Mouse (Mus musculus): ENCODE results near the gene Pdcl. TPM values are rescaled to one million over a fixed set of nuclear protein-coding genes. Genes with fewer than 3 reads are reported as not detected.
A peak's percentile ranks its signal among the peaks of the same experiment; 100 is the strongest.

Gene Pdcl
- total and polyA plus RNA-seq, 3 experiments: 30.4 to 45.8 TPM; not detected in 1

DNA sequence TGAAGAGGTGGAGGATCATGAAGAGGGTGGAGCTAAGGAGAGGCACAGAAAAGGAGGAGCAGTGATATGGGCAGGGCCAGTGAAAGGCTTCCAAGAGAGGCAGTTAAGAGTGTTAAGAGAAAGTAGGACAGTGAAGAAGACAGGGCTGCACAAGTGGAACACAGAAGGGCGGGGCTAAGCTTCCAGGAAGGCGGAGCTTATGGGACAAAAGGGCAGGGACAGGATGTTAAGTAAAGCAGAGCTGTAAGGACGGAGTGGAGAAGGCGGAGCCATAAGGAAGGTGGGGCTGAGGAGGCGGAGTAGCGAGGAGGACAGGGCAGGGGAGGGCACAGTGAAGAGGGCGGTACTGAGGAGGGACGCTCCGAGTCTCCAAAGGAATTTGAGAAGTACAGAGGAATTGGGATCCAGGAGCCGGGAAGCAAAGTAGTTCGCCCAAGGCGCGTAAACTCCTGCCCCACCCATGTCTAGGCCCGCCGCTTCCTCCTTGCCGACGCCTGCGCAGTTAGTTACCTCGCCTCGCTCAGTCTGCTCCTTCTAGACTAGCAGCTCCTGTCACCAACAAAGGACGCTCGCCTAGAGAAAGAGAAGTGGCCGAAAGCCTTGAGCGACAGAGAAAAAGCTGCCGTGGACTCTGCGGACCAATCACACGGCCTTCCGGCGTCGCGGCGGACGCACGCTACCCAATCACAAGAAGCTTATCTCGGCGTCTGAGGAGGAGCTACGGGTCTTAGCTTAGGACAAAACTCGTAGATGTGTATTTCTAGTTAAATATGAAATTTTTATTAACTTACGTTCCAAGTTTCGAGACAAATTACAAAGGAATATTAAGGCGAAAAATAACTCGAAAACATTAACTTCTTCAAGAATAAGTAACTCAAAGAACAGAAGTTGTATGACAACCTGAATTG lies at the start of gene Pdcl (continued):
- TF ChIP-seq JUND (IDR thresholded peaks at IDR 0.05; ENCODE audit: low read depth, low read length) (no peak), MEF2A (IDR thresholded peaks at IDR 0.05; ENCODE audit: extremely low read depth, insufficient replicate concordance, low read depth, low read length, poor library complexity, severe bottlenecking) (no peak), RCOR1 (IDR thresholded peaks at IDR 0.05; ENCODE audit: low read depth, low read length) (no peak), E2F4 (IDR thresholded peaks at IDR 0.05; ENCODE audit: borderline replicate concordance, low read depth, low read length) (no peak), CTCF (IDR thresholded peaks at IDR 0.05 in 2 of 3, conservative IDR thresholded peaks at IDR 0.05 in 1 of 3; ENCODE audit: control insufficient read depth in 1 of 3, insufficient read depth in 1 of 3, low read depth in 2 of 3, low read length in 3 of 3, poor library complexity in 1 of 3, severe bottlenecking in 1 of 3) (no peak)

DNA sequence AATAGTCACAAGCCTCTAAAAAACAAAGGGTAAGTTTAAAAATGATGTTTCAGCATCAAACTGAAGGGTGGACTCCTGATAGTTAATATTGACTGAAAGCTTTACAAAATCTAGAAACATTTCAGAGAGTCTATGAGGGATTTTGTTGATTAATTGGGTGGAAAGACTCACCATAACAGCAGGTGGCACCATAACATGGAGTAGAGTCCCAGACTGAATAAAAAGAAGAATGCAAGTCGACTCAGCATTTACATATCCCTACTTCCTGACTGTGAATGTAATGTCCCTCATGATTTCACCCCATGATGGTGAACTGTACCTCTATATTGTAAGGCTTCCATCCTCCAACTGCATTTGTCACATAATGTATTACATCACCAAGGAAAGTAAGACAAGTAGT lies 36.4 kb upstream of the Pdcl start:
- Histone ChIP-seq H3K27me3 (ENCODE audit: control insufficient read depth in 1 of 2, insufficient read depth in 2 of 2, low read length in 2 of 2) (no peaks in the 10 kb centered on the region), H3K27ac (ENCODE audit: control insufficient read depth, low read depth, low read length) (no peak overlapping the region), H3K36me3 (ENCODE audit: control insufficient read depth in 1 of 2, insufficient read depth in 2 of 2, low read length in 2 of 2) (peaks cover 0 to 20% of the 10 kb centered on the region in 2 experiments; a peak in 3 of 4 replicates), H3K9me3 (replicated peaks; ENCODE audit: insufficient read depth, low read length) (no peaks in the 10 kb centered on the region), H3K4me3 (ENCODE audit: control insufficient read depth in 1 of 2, insufficient read depth in 1 of 2, low read depth in 2 of 2, low read length in 2 of 2) (no peak overlapping the region), H3K9ac (ENCODE audit: control insufficient read depth, low read depth, low read length, poor library complexity, severe bottlenecking) (no peak overlapping the region), H3K4me1 (ENCODE audit: control insufficient read depth in 1 of 2, insufficient read depth in 2 of 2, low read length in 2 of 2) (no peaks in the 10 kb centered on the region), H3K79me2 (ENCODE audit: control insufficient read depth, insufficient read depth, low read length, poor library complexity) (no peaks in the 10 kb centered on the region)
- TF ChIP-seq POLR2AphosphoS2 (IDR thresholded peaks at IDR 0.05; ENCODE audit: low read length): no peak
- peak in 1 of 3 experiments; percentile 50; a peak in 2 of 6 replicates for TF ChIP-seq CTCF (IDR thresholded peaks at IDR 0.05 in 2 of 3, conservative IDR thresholded peaks at IDR 0.05 in 1 of 3; ENCODE audit: control insufficient read depth in 1 of 3, insufficient read depth in 1 of 3, low read depth in 2 of 3, low read length in 3 of 3, poor library complexity in 1 of 3, severe bottlenecking in 1 of 3)
- no peak for TF ChIP-seq CHD2 (IDR thresholded peaks at IDR 0.05; ENCODE audit: low read length)
- TF ChIP-seq SMC3 (IDR thresholded peaks at IDR 0.05; ENCODE audit: low read depth, low read length): peak; percentile 48
- TF ChIP-seq RAD21 (IDR thresholded peaks at IDR 0.05; ENCODE audit: low read depth, low read length): peak; percentile 27
- TF ChIP-seq ZC3H11A (IDR thresholded peaks at IDR 0.05; ENCODE audit: low read depth, low read length): peak; percentile 24; the same call in 1 of the 2 replicates
- no peak for TF ChIP-seq GABPA (IDR thresholded peaks at IDR 0.05; ENCODE audit: low read depth, low read length)
- peak; percentile 52; the same call in 1 of the 2 replicates for TF ChIP-seq MAFK (IDR thresholded peaks at IDR 0.05; ENCODE audit: borderline replicate concordance, low read depth, low read length)
- DNase-seq (ENCODE audit: low read depth, low spot score): peak; percentile 23

DNA sequence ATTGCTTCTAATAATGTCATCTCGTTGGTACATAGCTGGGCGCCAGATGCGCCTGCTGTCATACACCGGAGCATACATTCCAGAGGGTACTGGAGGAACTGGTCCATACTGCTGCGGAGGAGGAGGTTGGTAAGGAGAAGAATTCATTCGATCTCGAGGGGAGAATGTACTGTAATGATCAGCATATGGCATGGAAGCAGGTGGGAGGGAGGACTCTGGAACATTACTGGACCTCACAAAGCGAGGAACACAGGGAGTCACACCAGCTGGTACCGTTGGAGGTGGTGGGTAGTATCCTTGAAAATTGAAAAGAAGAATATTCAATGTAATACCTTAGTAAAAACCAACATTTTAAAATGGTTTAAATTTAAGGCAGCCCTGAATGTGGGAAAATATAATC lies 23.8 kb upstream of the Pdcl start:
- TF ChIP-seq SMC3 (IDR thresholded peaks at IDR 0.05; ENCODE audit: low read depth, low read length) (no peak), RCOR1 (IDR thresholded peaks at IDR 0.05; ENCODE audit: low read depth, low read length) (no peak), NELFE (IDR thresholded peaks at IDR 0.05; ENCODE audit: low read depth, low read length) (no peak), ZMIZ1 (IDR thresholded peaks at IDR 0.05; ENCODE audit: low read depth, low read length) (no peak), JUND (IDR thresholded peaks at IDR 0.05; ENCODE audit: low read depth, low read length) (no peak), MYC (IDR thresholded peaks at IDR 0.05; ENCODE audit: low read depth, low read length) (no peak), POLR2AphosphoS2 (IDR thresholded peaks at IDR 0.05; ENCODE audit: low read length) (no peak), GATA1 (IDR thresholded peaks at IDR 0.05; ENCODE audit: low read depth, low read length) (no peak), ZC3H11A (IDR thresholded peaks at IDR 0.05; ENCODE audit: low read depth, low read length) (no peak), SIN3A (IDR thresholded peaks at IDR 0.05; ENCODE audit: low read length) (no peak), MXI1 (IDR thresholded peaks at IDR 0.05; ENCODE audit: low read depth, low read length) (no peak), TCF12 (IDR thresholded peaks at IDR 0.05; ENCODE audit: low read depth, low read length) (no peak), USF2 (IDR thresholded peaks at IDR 0.05; ENCODE audit: borderline replicate concordance in 1 of 2, insufficient read depth in 1 of 2, low read depth in 1 of 2, low read length in 2 of 2) (no peak), MEF2A (IDR thresholded peaks at IDR 0.05; ENCODE audit: extremely low read depth, insufficient replicate concordance, low read depth, low read length, poor library complexity, severe bottlenecking) (no peak), ETS1 (IDR thresholded peaks at IDR 0.05; ENCODE audit: low read depth, low read length) (no peak), TBP (IDR thresholded peaks at IDR 0.05; ENCODE audit: low read depth, low read length) (no peak)
- Histone ChIP-seq H3K4me3 (ENCODE audit: control insufficient read depth in 1 of 2, insufficient read depth in 1 of 2, low read depth in 2 of 2, low read length in 2 of 2) (no peak overlapping the region), H3K79me2 (ENCODE audit: control insufficient read depth, insufficient read depth, low read length, poor library complexity) (no peaks in the 10 kb centered on the region), H3K27ac (ENCODE audit: control insufficient read depth, low read depth, low read length) (no peak overlapping the region), H3K36me3 (ENCODE audit: control insufficient read depth in 1 of 2, insufficient read depth in 2 of 2, low read length in 2 of 2) (peaks cover 0 to 22% of the 10 kb centered on the region in 2 experiments; a peak in 2 of 4 replicates), H3K27me3 (ENCODE audit: control insufficient read depth in 1 of 2, insufficient read depth in 2 of 2, low read length in 2 of 2) (no peaks in the 10 kb centered on the region), H3K9me3 (replicated peaks; ENCODE audit: insufficient read depth, low read length) (no peaks in the 10 kb centered on the region), H3K9ac (ENCODE audit: control insufficient read depth, low read depth, low read length, poor library complexity, severe bottlenecking) (no peak overlapping the region), H3K4me1 (ENCODE audit: control insufficient read depth in 1 of 2, insufficient read depth in 2 of 2, low read length in 2 of 2) (no peaks in the 10 kb centered on the region)
- DNase-seq (ENCODE audit: low read depth, low spot score): no peak
